Mouse (Mus musculus) neural tube, embryonic 13.5 days (tissue): Measurements from ENCODE around the gene Smarca2. TPM values are rescaled to one million over a fixed set of nuclear protein-coding genes. Genes with fewer than 3 reads are reported as not detected.

Experiments
- ATAC-seq: fragments of 200-750 bp; cut with Nextera tagmentation; 2 replicates; pipeline ENCODE4 v1.8.0; 2017; ENCODE audit warnings: low read depth, mild to moderate bottlenecking, moderate TSS enrichment, moderate library complexity
- H3K27ac ChIP-seq: fragments of 300-500 bp; sonication (generic); replicated peaks from 2 replicates; pipeline ENCODE4 v1.5.1; 2015; ENCODE audit warnings: moderate library complexity, mild to moderate bottlenecking, inconsistent platforms
- H3K27me3 ChIP-seq: fragments of 300-500 bp; sonication (generic); 2 replicates; pipeline ENCODE4 v1.6.1; 2015; ENCODE audit warnings: mild to moderate bottlenecking, inconsistent platforms
- H3K36me3 ChIP-seq: fragments of 300-500 bp; sonication (generic); 2 replicates; pipeline ENCODE4 v1.6.1; 2015; ENCODE audit warnings: mild to moderate bottlenecking, inconsistent platforms
- H3K4me1 ChIP-seq: fragments of 300-500 bp; sonication (generic); replicated peaks from 2 replicates; pipeline ENCODE4 v1.6.1; 2015; ENCODE audit warnings: inconsistent platforms
- H3K4me2 ChIP-seq: fragments of 300-500 bp; sonication (generic); 2 replicates; pipeline ENCODE4 v1.6.1; 2015; ENCODE audit warnings: inconsistent platforms, mild to moderate bottlenecking, moderate library complexity
- H3K4me3 ChIP-seq: fragments of 300-500 bp; sonication (generic); 2 replicates; pipeline ENCODE4 v1.5.1; 2015; ENCODE audit warnings: mild to moderate bottlenecking, inconsistent platforms
- H3K9ac ChIP-seq: fragments of 300-500 bp; sonication (generic); 2 replicates; pipeline ENCODE4 v1.6.1; 2015; ENCODE audit warnings: moderate library complexity, mild to moderate bottlenecking, inconsistent platforms
- H3K9me3 ChIP-seq: fragments of 300-500 bp; sonication (generic); 2 replicates; pipeline ENCODE4 v1.6.1; 2016; ENCODE audit warnings: inconsistent platforms
- WGBS: fragments of 180-500 bp; shearing (Covaris S2); methylation state at CpG from one replicate; pipeline ENCODE4 v1.1.7; 2015; 5-methylcytosine and 5-hydroxymethylcytosine counted together
- polyA plus RNA-seq: library from polyadenylated mRNA; unstranded; fragments of >200 nt; fragmentation: Nextera tagmentation; extraction: Ambion mirVana; gene quantifications from 2 replicates; pipeline ENCODE4 v1.2.1, GENCODE M21; 2015

The Smarca2 gene
- polyA plus RNA-seq, 1 experiment from 2014 or later, result 72.1 TPM

- Histone ChIP-seq H3K9me3 (no peaks in the 10 kb centered on the region), H3K9ac (no peak overlapping the region), H3K4me2 (no peak overlapping the region), H3K4me1 (peaks cover 25% of the 10 kb centered on the region), H3K4me3 (no peak overlapping the region), H3K36me3 (no peaks in the 10 kb centered on the region), H3K27me3 (no peaks in the 10 kb centered on the region), H3K27ac (no peak overlapping the region)
- no peak for ATAC-seq
- 80% methylated on average over 10 of the region's 10 CpGs for WGBS
Observed at GRCm38 (mm10) chr19:26754016-26754794, 149.4 kb downstream of the Smarca2 start.

GRCm38 (mm10) chr19:26755991-26756390 is 151.1 kb downstream of the Smarca2 start:
- Histone ChIP-seq H3K4me1 (peaks cover 14% of the 10 kb centered on the region), H3K36me3 (peaks cover 11% of the 10 kb centered on the region), H3K9me3 (no peaks in the 10 kb centered on the region), H3K4me2 (no peak overlapping the region), H3K4me3 (no peak overlapping the region), H3K27ac (no peak overlapping the region), H3K27me3 (no peaks in the 10 kb centered on the region), H3K9ac (no peak overlapping the region)
- ATAC-seq, result no peak
- 89% methylated on average over 6 of the region's 6 CpGs for WGBS

- Histone ChIP-seq H3K27me3 (no peaks in the 10 kb centered on the region), H3K36me3 (peaks cover 13% of the 10 kb centered on the region), H3K4me2 (no peak overlapping the region), H3K4me3 (no peak overlapping the region), H3K9ac (no peak overlapping the region), H3K4me1 (peaks cover 10% of the 10 kb centered on the region; the same call in 1 of the 2 replicates), H3K27ac (no peak overlapping the region), H3K9me3 (no peaks in the 10 kb centered on the region)
- 78% methylated on average over 8 of the region's 8 CpGs for WGBS
- no peak for ATAC-seq
Observed at GRCm38 (mm10) chr19:26756399-26756798, 151.5 kb downstream of the Smarca2 start.

- H3K4me2 ChIP-seq, result no peak overlapping the region
- ATAC-seq, result no peak
- no peak overlapping the region for H3K4me3 ChIP-seq
- no peaks in the 10 kb centered on the region for H3K9me3 ChIP-seq
- 88% methylated on average over 8 of the region's 8 CpGs for WGBS
- no peaks in the 10 kb centered on the region for H3K27me3 ChIP-seq
- 0 out of 2 replicates have a peak overlapping the region, but pooled peaks have one; percentile 17 for H3K9ac ChIP-seq
- H3K27ac ChIP-seq, result no peak overlapping the region
- H3K36me3 ChIP-seq, result peaks cover 13% of the 10 kb centered on the region
- peaks cover 10% of the 10 kb centered on the region; the same call in 1 of the 2 replicates for H3K4me1 ChIP-seq
Observed at GRCm38 (mm10) chr19:26758156-26758555, 153.3 kb downstream of the Smarca2 start.

- H3K4me3 ChIP-seq, result no peak overlapping the region
- H3K4me1 ChIP-seq, result peaks cover 7% of the 10 kb centered on the region; the same call in 1 of the 2 replicates
- no peaks in the 10 kb centered on the region for H3K9me3 ChIP-seq
- H3K9ac ChIP-seq, result no peak overlapping the region
- WGBS, result 83% methylated on average over 7 of the region's 7 CpGs
- ATAC-seq, result no peak
- H3K27me3 ChIP-seq, result no peaks in the 10 kb centered on the region
- peaks cover 13% of the 10 kb centered on the region for H3K36me3 ChIP-seq
- H3K27ac ChIP-seq, result no peak overlapping the region
- H3K4me2 ChIP-seq, result no peak overlapping the region
Observed at GRCm38 (mm10) chr19:26758620-26759019, 153.8 kb downstream of the Smarca2 start.

GRCm38 (mm10) chr19:26759295-26759694 is 154.4 kb downstream of the Smarca2 start:
- Histone ChIP-seq H3K4me1 (peaks cover 3% of the 10 kb centered on the region; the same call in 1 of the 2 replicates), H3K4me2 (no peak overlapping the region), H3K36me3 (peaks cover 13% of the 10 kb centered on the region), H3K27ac (no peak overlapping the region), H3K4me3 (no peak overlapping the region), H3K9ac (no peak overlapping the region), H3K27me3 (no peaks in the 10 kb centered on the region), H3K9me3 (no peaks in the 10 kb centered on the region)
- no peak for ATAC-seq
- WGBS, result 88% methylated on average over 13 of the region's 13 CpGs

- Histone ChIP-seq H3K4me3 (no peak overlapping the region), H3K4me2 (no peak overlapping the region), H3K27me3 (no peaks in the 10 kb centered on the region), H3K9me3 (no peaks in the 10 kb centered on the region), H3K36me3 (peaks cover 13% of the 10 kb centered on the region), H3K9ac (no peak overlapping the region), H3K4me1 (no peaks in the 10 kb centered on the region; the same call in 1 of the 2 replicates), H3K27ac (no peak overlapping the region)
- no peak for ATAC-seq
Observed at GRCm38 (mm10) chr19:26761257-26761656, 156.4 kb downstream of the Smarca2 start.

GRCm38 (mm10) chr19:26765483-26765882 is 160.6 kb downstream of the Smarca2 start:
- no peak overlapping the region for H3K9ac ChIP-seq
- no peak overlapping the region for H3K4me2 ChIP-seq
- no peak overlapping the region for H3K4me3 ChIP-seq
- WGBS, result 93% methylated on average over 7 of the region's 7 CpGs
- no peak overlapping the region for H3K27ac ChIP-seq
- peaks cover 4% of the 10 kb centered on the region; the same call in 1 of the 2 replicates for H3K36me3 ChIP-seq
- peaks cover 22% of the 10 kb centered on the region for H3K4me1 ChIP-seq
- no peaks in the 10 kb centered on the region for H3K27me3 ChIP-seq
- ATAC-seq, result no peak
- H3K9me3 ChIP-seq, result no peaks in the 10 kb centered on the region

- WGBS, result 93% methylated on average over 13 of the region's 13 CpGs
- H3K9me3 ChIP-seq, result no peaks in the 10 kb centered on the region
- no peak for ATAC-seq
Observed at GRCm38 (mm10) chr19:26767454-26767853, 162.6 kb downstream of the Smarca2 start.

GRCm38 (mm10) chr19:26767941-26768340 is 163.1 kb downstream of the Smarca2 start:
- no peak overlapping the region for H3K4me2 ChIP-seq
- H3K27me3 ChIP-seq, result no peaks in the 10 kb centered on the region
- H3K4me3 ChIP-seq, result no peak overlapping the region
- no peak overlapping the region for H3K9ac ChIP-seq
- ATAC-seq, result no peak
- H3K36me3 ChIP-seq, result 0 out of 2 replicates have a peak, but pooled peaks cover 9% of the 10 kb centered on the region
- H3K9me3 ChIP-seq, result no peaks in the 10 kb centered on the region
- WGBS, result 91% methylated on average over 6 of the region's 6 CpGs
- H3K4me1 ChIP-seq, result peaks cover 31% of the 10 kb centered on the region
- H3K27ac ChIP-seq, result peak overlapping the region; percentile 95

More at GRCm38 (mm10) chr19:26767454-26767853, 162.6 kb downstream of the Smarca2 start:
- H3K27ac ChIP-seq, result no peak overlapping the region
- H3K4me2 ChIP-seq, result no peak overlapping the region
- no peak overlapping the region for H3K9ac ChIP-seq
- H3K36me3 ChIP-seq, result 0 out of 2 replicates have a peak, but pooled peaks cover 6% of the 10 kb centered on the region
- H3K4me3 ChIP-seq, result no peak overlapping the region
- peaks cover 31% of the 10 kb centered on the region for H3K4me1 ChIP-seq
- no peaks in the 10 kb centered on the region for H3K27me3 ChIP-seq

GRCm38 (mm10) chr19:26768846-26769245 is 164.0 kb downstream of the Smarca2 start:
- 85% methylated on average over 5 of the region's 5 CpGs for WGBS
- no peaks in the 10 kb centered on the region for H3K27me3 ChIP-seq
- no peak overlapping the region for H3K4me2 ChIP-seq
- no peak overlapping the region for H3K4me3 ChIP-seq
- H3K36me3 ChIP-seq, result peaks cover 15% of the 10 kb centered on the region; the same call in 1 of the 2 replicates
- H3K4me1 ChIP-seq, result peaks cover 31% of the 10 kb centered on the region
- no peak for ATAC-seq
- no peaks in the 10 kb centered on the region for H3K9me3 ChIP-seq
- no peak overlapping the region for H3K9ac ChIP-seq
- peak overlapping the region; percentile 95 for H3K27ac ChIP-seq

- H3K27ac ChIP-seq, result peak overlapping the region; percentile 95
- no peaks in the 10 kb centered on the region for H3K27me3 ChIP-seq
- WGBS, result 19% methylated on average over 16 of the region's 16 CpGs
- peak overlapping the region; percentile 49 for H3K9ac ChIP-seq
- peak overlapping the region; percentile 40 for H3K4me2 ChIP-seq
- H3K36me3 ChIP-seq, result peaks cover 25% of the 10 kb centered on the region
- H3K4me3 ChIP-seq, result no peak overlapping the region
- no peaks in the 10 kb centered on the region for H3K9me3 ChIP-seq
- peak; percentile 90 for ATAC-seq
- H3K4me1 ChIP-seq, result peaks cover 31% of the 10 kb centered on the region
Observed at GRCm38 (mm10) chr19:26769609-26770500, 165.0 kb downstream of the Smarca2 start.
